Mouse (Mus musculus) embryonic facial prominence, embryonic 10.5 days (tissue): Measurements from ENCODE around the gene Gm20696. TPM values are rescaled to one million over a fixed set of nuclear protein-coding genes. Genes with fewer than 3 reads are reported as not detected.

Experiments used
- DNase-seq: peaks from one replicate; pipeline ENCODE4 v3.0.0-alpha.2; 2017; ENCODE audit warnings: low spot score
- H3K27ac ChIP-seq: fragments of 300-500 bp; sonication (generic); replicated peaks from 2 replicates; pipeline ENCODE4 v1.5.1; 2016; ENCODE audit warnings: mild to moderate bottlenecking
- H3K27me3 ChIP-seq: fragments of 300-500 bp; sonication (generic); replicated peaks from 2 replicates; pipeline ENCODE4 v1.6.1; 2016; ENCODE audit warnings: low read depth, mild to moderate bottlenecking; ENCODE audit not compliant: poor library complexity, severe bottlenecking
- H3K36me3 ChIP-seq: fragments of 300-500 bp; sonication (generic); replicated peaks from 2 replicates; pipeline ENCODE4 v1.6.1; 2016; ENCODE audit warnings: mild to moderate bottlenecking, moderate library complexity
- H3K4me1 ChIP-seq: fragments of 300-500 bp; sonication (generic); 2 replicates; pipeline ENCODE4 v1.6.1; 2016
- H3K4me3 ChIP-seq: fragments of 300-500 bp; sonication (generic); 2 replicates; pipeline ENCODE4 v1.5.1; 2016; ENCODE audit warnings: mild to moderate bottlenecking, moderate library complexity
- H3K9me3 ChIP-seq: fragments of 300-500 bp; sonication (generic); 2 replicates; pipeline ENCODE4 v1.6.1; 2016; ENCODE audit warnings: mild to moderate bottlenecking
- WGBS: fragments of 180-500 bp; shearing (Covaris S2); methylation state at CpG from one replicate; pipeline ENCODE4 v1.1.7; 2016; 5-methylcytosine and 5-hydroxymethylcytosine counted together
- polyA plus RNA-seq: library from polyadenylated mRNA; unstranded; fragments of >200 nt; fragmentation: Nextera tagmentation; extraction: Ambion mirVana; gene quantifications from 2 replicates; pipeline ENCODE4 v1.2.1, GENCODE M21; 2016

Gm20696 gene
- polyA plus RNA-seq, 1 experiment from 2014 or later = 4.5 TPM

GRCm38 (mm10) chr6:99263886-99264185, 402.8 kb downstream of the Gm20696 start:
- Histone ChIP-seq H3K9me3 (no peaks in the 10 kb centered on the region), H3K4me1 (peaks cover 80% of the 10 kb centered on the region), H3K27ac (peak overlapping the region; percentile 61; the same call in 1 of the 2 replicates), H3K4me3 (no peak overlapping the region), H3K36me3 (no peaks in the 10 kb centered on the region), H3K27me3 (peaks cover 12% of the 10 kb centered on the region)
- 38% methylated on average over 2 of the region's 2 CpGs for WGBS
- no peak for DNase-seq

DNA sequence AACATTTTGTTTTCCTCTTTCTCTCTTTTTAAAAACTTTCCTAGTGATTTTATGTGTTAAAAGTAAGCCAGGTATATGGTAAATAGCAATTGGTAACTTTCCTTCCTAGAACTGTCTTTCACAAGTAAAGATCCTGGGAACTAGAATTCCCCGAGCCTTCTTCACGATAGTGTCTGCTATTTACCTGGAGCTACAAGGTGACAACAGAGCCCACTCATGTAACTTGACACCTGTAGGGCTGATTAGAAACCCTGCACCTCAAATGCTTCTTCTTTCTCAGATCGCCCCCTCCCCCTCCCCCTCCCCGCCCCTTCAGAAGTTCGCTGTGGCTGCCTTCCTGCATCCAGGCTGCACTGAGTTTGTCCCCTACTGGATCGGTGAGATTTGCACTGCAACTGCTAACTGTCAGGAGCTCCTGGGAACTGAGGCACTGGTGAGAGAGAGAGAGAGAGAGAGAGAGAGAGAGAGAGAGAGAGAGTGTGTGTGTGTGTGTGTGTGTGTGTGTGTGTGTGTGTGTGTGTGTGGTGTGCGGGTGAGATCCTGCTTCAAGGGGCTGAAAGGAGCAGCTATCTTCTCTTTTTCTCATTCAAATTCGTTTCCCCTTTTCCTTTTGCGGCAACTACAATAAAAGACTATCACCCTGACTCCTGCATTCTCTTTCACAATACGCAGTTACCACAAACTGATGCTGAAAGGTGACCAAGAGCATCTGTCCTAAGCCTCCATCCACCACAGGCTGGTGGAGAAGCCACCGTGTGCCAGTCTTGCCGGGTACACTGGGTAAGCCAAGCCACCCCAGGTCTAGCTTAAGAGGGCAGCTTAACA, 403.3 kb downstream of the Gm20696 start:
- H3K4me3 ChIP-seq = 0 out of 2 replicates have a peak overlapping the region, but pooled peaks have one; percentile 4
- H3K36me3 ChIP-seq = no peaks in the 10 kb centered on the region
- H3K4me1 ChIP-seq = peaks cover 80% of the 10 kb centered on the region
- WGBS = 11% methylated on average over 12 of the region's 12 CpGs
- H3K9me3 ChIP-seq = no peaks in the 10 kb centered on the region
- H3K27me3 ChIP-seq = peaks cover 12% of the 10 kb centered on the region
- DNase-seq = peak; percentile 57
- H3K27ac ChIP-seq = peak overlapping the region; percentile 61; the same call in 1 of the 2 replicates

DNA sequence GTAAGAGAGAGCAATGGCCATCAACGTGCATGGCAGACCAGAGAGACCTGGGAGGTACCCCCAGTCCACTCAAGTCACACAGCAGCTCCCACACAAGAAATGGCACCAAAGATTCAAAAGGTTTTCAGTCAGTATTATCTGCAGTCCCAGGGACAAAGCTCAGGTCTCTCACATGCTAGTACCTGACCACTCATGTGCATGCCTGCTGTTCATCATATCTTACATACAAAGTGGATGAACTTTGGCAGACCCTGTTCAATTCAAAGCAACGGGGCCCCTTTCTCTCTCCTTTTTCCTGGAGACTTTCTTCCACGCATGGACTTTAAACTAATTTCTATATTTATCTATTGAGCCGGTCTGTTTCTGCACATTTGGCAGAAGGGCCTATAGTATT, 404.9 kb downstream of the Gm20696 start:
- no peak for DNase-seq
- 61% methylated on average over 4 of the region's 4 CpGs for WGBS
- Histone ChIP-seq H3K4me3 (no peak overlapping the region), H3K36me3 (no peaks in the 10 kb centered on the region), H3K27me3 (peaks cover 12% of the 10 kb centered on the region), H3K27ac (0 out of 2 replicates have a peak overlapping the region, but pooled peaks have one; percentile 44), H3K9me3 (no peaks in the 10 kb centered on the region), H3K4me1 (peaks cover 71% of the 10 kb centered on the region)

- H3K27ac ChIP-seq = 0 out of 2 replicates have a peak overlapping the region, but pooled peaks have one; percentile 44
- peaks cover 12% of the 10 kb centered on the region for H3K27me3 ChIP-seq
- H3K4me1 ChIP-seq = peaks cover 65% of the 10 kb centered on the region
- WGBS = 59% methylated on average over 11 of the region's 11 CpGs
- H3K36me3 ChIP-seq = no peaks in the 10 kb centered on the region
- no peaks in the 10 kb centered on the region for H3K9me3 ChIP-seq
- no peak overlapping the region for H3K4me3 ChIP-seq
- DNase-seq = no peak
These were observed 405.5 kb downstream of the Gm20696 start for GRCm38 (mm10) chr6:99260941-99261736.

- Histone ChIP-seq H3K4me3 (no peak overlapping the region), H3K27me3 (no peaks in the 10 kb centered on the region), H3K4me1 (peaks cover 37% of the 10 kb centered on the region), H3K27ac (no peak overlapping the region), H3K36me3 (no peaks in the 10 kb centered on the region), H3K9me3 (no peaks in the 10 kb centered on the region)
- DNase-seq = no peak
- WGBS = 70% methylated on average over 5 of the region's 5 CpGs
These were observed 408.3 kb downstream of the Gm20696 start for GRCm38 (mm10) chr6:99258346-99258745.

GRCm38 (mm10) chr6:99257676-99258075, 408.9 kb downstream of the Gm20696 start:
- WGBS = 82% methylated on average over 2 of the region's 2 CpGs
- Histone ChIP-seq H3K4me1 (peaks cover 34% of the 10 kb centered on the region), H3K36me3 (no peaks in the 10 kb centered on the region), H3K9me3 (no peaks in the 10 kb centered on the region), H3K4me3 (no peak overlapping the region), H3K27me3 (no peaks in the 10 kb centered on the region), H3K27ac (no peak overlapping the region)
- DNase-seq = no peak

- Histone ChIP-seq H3K4me3 (no peak overlapping the region), H3K36me3 (no peaks in the 10 kb centered on the region), H3K9me3 (no peaks in the 10 kb centered on the region), H3K27me3 (no peaks in the 10 kb centered on the region), H3K4me1 (peaks cover 8% of the 10 kb centered on the region), H3K27ac (no peak overlapping the region)
- DNase-seq = no peak
- 82% methylated on average over 8 of the region's 8 CpGs for WGBS
These were observed 413.3 kb downstream of the Gm20696 start for GRCm38 (mm10) chr6:99253331-99253730.

DNA sequence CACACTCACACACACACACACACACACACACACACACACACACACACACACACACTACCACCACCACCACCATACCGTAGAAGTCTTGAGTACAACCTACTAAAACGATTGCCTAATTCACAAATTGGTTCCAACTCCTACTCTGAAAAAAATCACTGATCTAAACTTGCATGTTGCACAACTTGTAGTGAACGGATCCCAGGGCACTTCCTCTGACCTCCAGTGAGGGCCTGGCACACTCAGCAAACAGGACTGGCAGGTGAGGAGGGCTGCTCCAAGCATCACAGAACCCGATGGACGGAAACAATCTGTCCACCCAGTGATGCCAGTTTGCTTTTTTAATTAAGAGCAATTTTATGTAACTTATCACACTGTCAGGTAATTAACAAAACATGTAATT, 413.8 kb downstream of the Gm20696 start:
- Histone ChIP-seq H3K4me3 (no peak overlapping the region), H3K27ac (no peak overlapping the region), H3K4me1 (peaks cover 4% of the 10 kb centered on the region; the same call in 1 of the 2 replicates), H3K36me3 (no peaks in the 10 kb centered on the region), H3K27me3 (no peaks in the 10 kb centered on the region), H3K9me3 (no peaks in the 10 kb centered on the region)
- 79% methylated on average over 5 of the region's 5 CpGs for WGBS
- DNase-seq = no peak

DNA sequence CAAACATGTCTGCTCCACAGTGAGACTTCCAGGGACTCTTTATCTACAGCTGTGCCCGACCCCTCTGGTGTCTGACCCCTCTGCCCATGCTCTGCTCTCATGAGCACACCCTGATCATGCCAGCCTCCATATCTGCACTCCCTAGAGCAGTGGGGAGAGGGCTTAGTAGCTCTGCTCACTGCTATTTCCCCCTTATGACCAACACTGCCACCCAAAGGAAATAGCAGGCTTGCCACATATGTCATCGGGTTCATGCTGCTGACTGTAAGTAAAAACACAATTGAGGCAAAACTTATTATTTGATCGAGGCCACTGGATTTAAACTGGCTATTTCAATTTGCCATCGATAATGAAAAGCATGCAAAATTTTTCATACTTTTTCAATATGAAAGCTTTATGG, 414.7 kb downstream of the Gm20696 start:
- 90% methylated on average over 4 of the region's 4 CpGs for WGBS
- H3K36me3 ChIP-seq = no peaks in the 10 kb centered on the region
- no peak for DNase-seq
- H3K27ac ChIP-seq = no peak overlapping the region
- H3K27me3 ChIP-seq = no peaks in the 10 kb centered on the region
- H3K9me3 ChIP-seq = no peaks in the 10 kb centered on the region
- H3K4me1 ChIP-seq = peaks cover 4% of the 10 kb centered on the region; the same call in 1 of the 2 replicates
- no peak overlapping the region for H3K4me3 ChIP-seq

- Histone ChIP-seq H3K4me1 (peaks cover 4% of the 10 kb centered on the region; the same call in 1 of the 2 replicates), H3K36me3 (no peaks in the 10 kb centered on the region), H3K27ac (no peak overlapping the region), H3K9me3 (no peaks in the 10 kb centered on the region), H3K27me3 (no peaks in the 10 kb centered on the region), H3K4me3 (no peak overlapping the region)
- DNase-seq = no peak
- WGBS = 89% methylated on average over 3 of the region's 3 CpGs
These were observed 415.4 kb downstream of the Gm20696 start for GRCm38 (mm10) chr6:99251222-99251621.

- Histone ChIP-seq H3K27me3 (no peaks in the 10 kb centered on the region), H3K27ac (no peak overlapping the region), H3K4me1 (peaks cover 4% of the 10 kb centered on the region; the same call in 1 of the 2 replicates), H3K36me3 (no peaks in the 10 kb centered on the region), H3K4me3 (no peak overlapping the region), H3K9me3 (no peaks in the 10 kb centered on the region)
- DNase-seq = no peak
- WGBS = 80% methylated on average over 5 of the region's 5 CpGs
These were observed 417.0 kb downstream of the Gm20696 start for GRCm38 (mm10) chr6:99249496-99250030.

- Histone ChIP-seq H3K4me3 (no peak overlapping the region), H3K36me3 (no peaks in the 10 kb centered on the region), H3K4me1 (peaks cover 4% of the 10 kb centered on the region; the same call in 1 of the 2 replicates), H3K9me3 (no peaks in the 10 kb centered on the region), H3K27ac (no peak overlapping the region), H3K27me3 (no peaks in the 10 kb centered on the region)
- DNase-seq = no peak
- WGBS = 90% methylated on average over 8 of the region's 8 CpGs
These were observed 418.2 kb downstream of the Gm20696 start for GRCm38 (mm10) chr6:99248396-99248795.
